Mouse (Mus musculus): Measurements from ENCODE around the gene Clec16a.

DNA sequence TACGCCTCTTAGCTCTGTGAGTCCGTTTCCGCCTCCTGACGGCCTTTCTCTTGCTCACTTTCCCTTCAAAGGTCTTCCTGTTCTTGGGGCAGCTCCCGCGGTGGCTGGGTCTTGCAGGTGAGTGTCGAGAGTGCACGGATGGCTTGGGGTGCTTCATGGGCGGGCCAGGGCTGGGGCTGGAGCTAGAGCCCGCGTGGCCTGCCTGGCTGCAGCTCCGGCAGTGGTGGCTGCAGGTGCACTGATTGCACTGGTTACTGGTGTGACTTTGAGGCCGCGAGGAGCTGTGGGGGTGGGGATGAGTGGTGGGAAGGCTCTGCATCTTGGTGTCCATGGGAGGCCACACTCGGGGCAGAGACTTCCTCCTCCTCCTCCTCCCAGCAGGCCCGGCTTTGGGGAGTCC, 243.1 kb downstream of the Clec16a start, which contains the start of gene Tnp2:
- TF ChIP-seq CTCF (conservative IDR thresholded peaks at IDR 0.05; ENCODE audit: low read length): no peak
- TF ChIP-seq POU5F1 (IDR thresholded peaks at IDR 0.05; ENCODE audit: borderline replicate concordance, low read length): no peak
- no peak for TF ChIP-seq NANOG (IDR thresholded peaks at IDR 0.05; ENCODE audit: borderline replicate concordance, low read length)

Measured in E14TG2a.4 (cell line).